Mouse (Mus musculus): ENCODE data around the gene Mgat3. TPM values are rescaled to one million over a fixed set of nuclear protein-coding genes. Genes with fewer than 3 reads are reported as not detected.

The Mgat3 gene
- polyA plus RNA-seq, 1 experiment, result not detected

- peaks cover 6% of the 10 kb centered on the region; the same call in 1 of the 2 replicates for H3K4me1 ChIP-seq (ENCODE audit: control insufficient read depth, insufficient read depth, low read length)
- H3K27ac ChIP-seq (ENCODE audit: insufficient read depth, low read depth, low read length), result peak within 1 kb of the TSS; percentile 98
- TF ChIP-seq CTCF (IDR thresholded peaks at IDR 0.05; ENCODE audit: low read depth, low read length) (no peak), POLR2A (IDR thresholded peaks at IDR 0.05; ENCODE audit: borderline replicate concordance, low read depth, low read length) (peak; percentile 83)
- peak within 1 kb of the TSS; percentile 86 for H3K4me3 ChIP-seq (ENCODE audit: insufficient read depth, low read length)
Measured at GRCm38 (mm10) chr15:80254847-80255645, 81.5 kb downstream of the Mgat3 start, which contains the start of gene Atf4. Gene Atf4 (plus strand): TSS chr15:80255184.

GRCm38 (mm10) chr15:80255646-80256121 lies 82.2 kb downstream of the Mgat3 start:
- H3K27ac ChIP-seq (ENCODE audit: insufficient read depth, low read depth, low read length), result peak overlapping the region; percentile 98
- H3K4me1 ChIP-seq (ENCODE audit: control insufficient read depth, insufficient read depth, low read length), result peaks cover 6% of the 10 kb centered on the region; the same call in 1 of the 2 replicates
- H3K4me3 ChIP-seq (ENCODE audit: insufficient read depth, low read length), result peak overlapping the region; percentile 86
- peak; percentile 16; the same call in 1 of the 2 replicates for TF ChIP-seq POLR2A (IDR thresholded peaks at IDR 0.05; ENCODE audit: borderline replicate concordance, low read depth, low read length)
- no peak for TF ChIP-seq CTCF (IDR thresholded peaks at IDR 0.05; ENCODE audit: low read depth, low read length)

- peak overlapping the region; percentile 86 for H3K4me3 ChIP-seq (ENCODE audit: insufficient read depth, low read length)
- peaks cover 6% of the 10 kb centered on the region; the same call in 1 of the 2 replicates for H3K4me1 ChIP-seq (ENCODE audit: control insufficient read depth, insufficient read depth, low read length)
- H3K27ac ChIP-seq (ENCODE audit: insufficient read depth, low read depth, low read length), result peak overlapping the region; percentile 89
- TF ChIP-seq CTCF (IDR thresholded peaks at IDR 0.05; ENCODE audit: low read depth, low read length) (no peak), POLR2A (IDR thresholded peaks at IDR 0.05; ENCODE audit: borderline replicate concordance, low read depth, low read length) (no peak)
Measured at GRCm38 (mm10) chr15:80256242-80256641, 82.7 kb downstream of the Mgat3 start.

- TF ChIP-seq POLR2A (IDR thresholded peaks at IDR 0.05; ENCODE audit: borderline replicate concordance, low read depth, low read length) (no peak), CTCF (IDR thresholded peaks at IDR 0.05; ENCODE audit: low read depth, low read length) (no peak)
- H3K4me3 ChIP-seq (ENCODE audit: insufficient read depth, low read length), result peak overlapping the region; percentile 86
- H3K4me1 ChIP-seq (ENCODE audit: control insufficient read depth, insufficient read depth, low read length), result peaks cover 6% of the 10 kb centered on the region; the same call in 1 of the 2 replicates
- peak overlapping the region; percentile 89 for H3K27ac ChIP-seq (ENCODE audit: insufficient read depth, low read depth, low read length)
Measured at GRCm38 (mm10) chr15:80256656-80257601, 83.4 kb downstream of the Mgat3 start.

GRCm38 (mm10) chr15:80257602-80258239 lies 84.2 kb downstream of the Mgat3 start:
- H3K27ac ChIP-seq (ENCODE audit: insufficient read depth, low read depth, low read length), result no peak overlapping the region
- no peak overlapping the region for H3K4me3 ChIP-seq (ENCODE audit: insufficient read depth, low read length)
- H3K4me1 ChIP-seq (ENCODE audit: control insufficient read depth, insufficient read depth, low read length), result peaks cover 9% of the 10 kb centered on the region
- TF ChIP-seq CTCF (IDR thresholded peaks at IDR 0.05; ENCODE audit: low read depth, low read length) (no peak), POLR2A (IDR thresholded peaks at IDR 0.05; ENCODE audit: borderline replicate concordance, low read depth, low read length) (no peak)

- Histone ChIP-seq H3K27ac (ENCODE audit: insufficient read depth, low read depth, low read length) (0 out of 2 replicates have a peak overlapping the region, but pooled peaks have one; percentile 8), H3K4me1 (ENCODE audit: control insufficient read depth, insufficient read depth, low read length) (peaks cover 14% of the 10 kb centered on the region), H3K4me3 (ENCODE audit: insufficient read depth, low read length) (no peak overlapping the region)
- TF ChIP-seq CTCF (IDR thresholded peaks at IDR 0.05; ENCODE audit: low read depth, low read length) (no peak), POLR2A (IDR thresholded peaks at IDR 0.05; ENCODE audit: borderline replicate concordance, low read depth, low read length) (no peak)
Measured at GRCm38 (mm10) chr15:80258240-80259170, 85.0 kb downstream of the Mgat3 start.

GRCm38 (mm10) chr15:80259406-80260045 lies 86.0 kb downstream of the Mgat3 start:
- TF ChIP-seq CTCF (IDR thresholded peaks at IDR 0.05; ENCODE audit: low read depth, low read length), result no peak
- no peak for TF ChIP-seq POLR2A (IDR thresholded peaks at IDR 0.05; ENCODE audit: borderline replicate concordance, low read depth, low read length)
- Histone ChIP-seq H3K4me3 (ENCODE audit: insufficient read depth, low read length) (no peak overlapping the region), H3K4me1 (ENCODE audit: control insufficient read depth, insufficient read depth, low read length) (peaks cover 11% of the 10 kb centered on the region; the same call in 1 of the 2 replicates), H3K27ac (ENCODE audit: insufficient read depth, low read depth, low read length) (no peak overlapping the region)

GRCm38 (mm10) chr15:80260677-80261076 lies 87.2 kb downstream of the Mgat3 start:
- Histone ChIP-seq H3K27ac (ENCODE audit: insufficient read depth, low read depth, low read length) (no peak overlapping the region), H3K4me1 (ENCODE audit: control insufficient read depth, insufficient read depth, low read length) (peaks cover 11% of the 10 kb centered on the region; the same call in 1 of the 2 replicates)

More at GRCm38 (mm10) chr15:80260677-80261076, 87.2 kb downstream of the Mgat3 start:
- TF ChIP-seq CTCF (IDR thresholded peaks at IDR 0.05; ENCODE audit: low read depth, low read length), result peak; percentile 78
- TF ChIP-seq POLR2A (IDR thresholded peaks at IDR 0.05; ENCODE audit: borderline replicate concordance, low read depth, low read length), result no peak
- no peak overlapping the region for H3K4me3 ChIP-seq (ENCODE audit: insufficient read depth, low read length)
